Comparison of ENCODE assay signal across 9 mouse cellular contexts in the genomic region with DNA sequence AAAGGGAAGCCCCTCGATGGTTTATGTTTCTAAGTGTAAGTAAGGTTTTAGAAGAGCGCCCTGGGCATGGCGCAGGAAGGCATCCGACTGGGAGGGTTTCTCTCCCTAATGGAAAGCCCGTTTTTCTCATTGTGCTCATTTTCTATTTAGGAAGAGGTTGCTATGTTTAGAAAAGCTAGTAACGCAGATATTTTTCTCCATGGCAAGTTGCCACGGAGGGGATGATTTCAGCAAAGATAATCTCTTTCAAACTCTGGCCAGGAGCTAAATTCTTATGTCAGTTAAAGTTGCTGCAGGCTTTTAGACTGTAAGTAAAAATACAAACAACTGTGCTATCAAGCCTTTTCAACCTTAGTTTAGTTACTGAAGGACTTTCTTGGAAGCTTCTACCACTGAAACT.
DNase-seq lines count a peak whose midpoint lies in the region.
"Had no signal": no experiment of that assay in that cellular context is flagged by ENCODE, and none has a peak within 500 bp of the region (broad histone marks: within the 10 kb centered on the region; RNA-seq: fewer than 3 reads in every experiment).

No protein-coding gene starts in this region.

- DNase-seq in gastrocnemius, adult 18-20 months (ENCODE audit: low spot score), result peak; percentile 61
- DNase-seq in gastrocnemius, adult 8-10 months (ENCODE audit: low spot score in 2 of 2), result no peak
- peak; percentile 33 to 46 for DNase-seq in urinary bladder, postnatal 36 days (ENCODE audit: low spot score in 2 of 2)
- no peak for DNase-seq in urinary bladder, adult 2 months (ENCODE audit: low spot score)
- peak; percentile 44 for DNase-seq in kidney, postnatal 14 days
- DNase-seq in right cerebral cortex, adult 18-20 months, result no peak
- DNase-seq in left cerebral cortex, postnatal 10 days (ENCODE audit: extremely low spot score in 1 of 2, low spot score in 2 of 2), result no peak
- no peak for DNase-seq in right cerebral cortex, postnatal 14 days
- DNase-seq: left cerebral cortex, postnatal 4 days had no signal

- intact Hi-C loops in left cerebral cortex, postnatal 10 days (cut with DNase I), result loop anchor here (10.0 kb wide), 1 partner anchor 424 kb away; no protein-coding TSS in a partner anchor

Comparison
In these comparisons a context has a peak if more than half of its experiments do, and no peak if none do; other contexts are left out.
1. DNase-seq: peak in gastrocnemius, adult 18-20 months (single experiment), urinary bladder, postnatal 36 days (2 of 2) and kidney, postnatal 14 days (single experiment); none in gastrocnemius, adult 8-10 months (0 of 2), urinary bladder, adult 2 months (single experiment), right cerebral cortex, adult 18-20 months (single experiment), left cerebral cortex, postnatal 10 days (0 of 2) and right cerebral cortex, postnatal 14 days (single experiment).